Mouse (Mus musculus) gastrocnemius, postnatal 25 days (tissue): ENCODE measurements around the gene Cacnb1. TPM values are rescaled to one million over a fixed set of nuclear protein-coding genes. Genes with fewer than 3 reads are reported as not detected.

Source experiments
- DNase-seq: peaks from one replicate; pipeline ENCODE4 v3.0.0; 2022
- microRNA-seq, 2 experiments: library from miRNA; unstranded; fragments of <30 nt; microRNA quantifications; one replicate each; pipeline ENCODE4 v1.2.0; 2021; ENCODE audit warnings: borderline replicate concordance in 2 of 2
- total RNA-seq, 2 experiments: library from RNA; stranded (reverse); gene quantifications; 1 replicate in 1 of 2; 2 replicates in 1 of 2; pipeline ENCODE4 v1.2.3; 2021

Gene Cacnb1
- total RNA-seq, 2 experiments from 2014 or later = 212 to 259 TPM

DNA sequence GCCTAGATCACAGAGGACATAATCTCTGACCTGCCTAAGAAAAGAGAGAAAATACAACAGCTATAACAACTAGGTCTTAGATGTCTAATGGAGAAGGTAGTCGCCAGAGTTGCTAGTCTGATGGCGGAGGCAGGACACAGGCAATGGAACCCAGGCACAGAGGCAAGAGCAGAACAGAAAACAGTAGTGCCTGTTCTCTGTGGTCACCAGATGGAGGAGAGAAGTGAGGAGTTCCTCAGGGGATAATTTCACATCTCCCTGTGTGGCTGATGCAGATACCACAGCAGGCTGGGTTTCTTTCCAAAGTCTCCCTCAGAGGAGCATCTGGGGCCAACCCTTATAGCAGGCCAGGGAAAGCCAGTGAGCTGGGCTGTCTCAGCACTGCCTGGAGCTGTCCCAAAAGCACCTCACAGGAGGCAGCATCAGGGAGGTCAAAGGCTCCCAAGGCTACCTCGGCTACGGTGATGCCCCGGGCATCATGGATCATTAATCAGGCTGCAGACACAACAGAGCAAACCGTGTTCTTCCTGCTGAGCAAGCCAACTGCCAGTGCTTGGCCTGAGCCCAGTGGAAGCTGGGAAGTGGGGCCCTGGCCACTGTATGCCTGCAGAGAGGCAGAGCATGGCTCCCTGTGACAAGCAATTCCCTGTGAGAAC lies 65.8 kb downstream of the Cacnb1 start:
- no peak for DNase-seq

DNA sequence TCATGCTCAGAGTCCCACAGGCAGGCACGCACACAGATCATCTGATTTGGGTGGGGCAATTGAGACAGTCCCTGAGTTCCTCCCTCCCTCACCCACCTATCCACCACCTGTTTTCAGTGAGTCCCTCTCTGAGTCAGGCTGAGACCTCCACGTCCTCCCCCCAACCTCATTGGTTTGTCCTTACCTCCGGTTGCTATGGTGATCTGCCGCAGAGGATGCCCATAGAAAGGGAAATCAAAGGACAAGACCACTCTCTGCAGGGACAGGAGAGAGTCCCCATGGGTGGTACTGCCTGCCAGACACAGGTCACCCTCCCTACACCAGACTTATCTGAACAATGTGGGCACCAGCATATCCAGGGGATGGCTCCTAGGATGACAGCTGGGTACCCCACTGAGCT lies 66.9 kb downstream of the Cacnb1 start:
- DNase-seq = no peak

DNA sequence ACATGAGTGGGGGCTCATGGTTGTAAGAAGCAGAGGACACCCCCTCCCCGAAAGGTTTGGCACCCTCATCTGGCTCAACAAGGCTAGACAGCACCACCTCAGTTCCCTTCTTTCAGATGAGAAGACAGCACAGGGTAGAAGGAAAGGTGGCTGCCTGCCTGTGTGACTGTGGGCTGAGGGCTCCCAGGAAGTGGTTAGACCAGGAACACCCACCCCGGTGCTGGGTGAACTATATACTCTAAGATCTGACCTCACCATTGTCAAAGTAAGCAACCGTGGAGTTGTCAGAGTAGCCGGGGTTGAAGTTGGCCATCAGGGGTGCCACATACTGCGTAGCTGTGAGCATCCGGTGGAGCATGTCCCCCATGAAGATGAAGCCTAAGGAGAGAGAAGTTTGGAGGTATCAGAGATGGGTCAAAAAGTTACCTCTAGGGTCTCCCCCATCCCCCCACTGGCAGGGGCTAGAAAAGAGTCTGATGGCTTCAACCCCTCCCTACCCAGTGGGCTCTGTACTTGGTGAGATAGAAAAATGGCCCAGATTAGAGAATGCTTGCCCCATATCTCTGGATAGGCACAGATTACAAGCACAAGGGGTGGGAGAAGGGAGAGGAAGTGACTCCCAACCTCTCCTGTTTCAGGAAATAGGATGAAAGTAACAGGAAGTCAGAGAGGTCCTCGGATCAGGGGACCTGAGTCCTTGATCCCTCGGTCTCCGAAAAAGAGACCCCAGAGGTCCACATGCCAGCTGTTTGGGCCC lies 67.5 kb downstream of the Cacnb1 start:
- no peak for DNase-seq

DNA sequence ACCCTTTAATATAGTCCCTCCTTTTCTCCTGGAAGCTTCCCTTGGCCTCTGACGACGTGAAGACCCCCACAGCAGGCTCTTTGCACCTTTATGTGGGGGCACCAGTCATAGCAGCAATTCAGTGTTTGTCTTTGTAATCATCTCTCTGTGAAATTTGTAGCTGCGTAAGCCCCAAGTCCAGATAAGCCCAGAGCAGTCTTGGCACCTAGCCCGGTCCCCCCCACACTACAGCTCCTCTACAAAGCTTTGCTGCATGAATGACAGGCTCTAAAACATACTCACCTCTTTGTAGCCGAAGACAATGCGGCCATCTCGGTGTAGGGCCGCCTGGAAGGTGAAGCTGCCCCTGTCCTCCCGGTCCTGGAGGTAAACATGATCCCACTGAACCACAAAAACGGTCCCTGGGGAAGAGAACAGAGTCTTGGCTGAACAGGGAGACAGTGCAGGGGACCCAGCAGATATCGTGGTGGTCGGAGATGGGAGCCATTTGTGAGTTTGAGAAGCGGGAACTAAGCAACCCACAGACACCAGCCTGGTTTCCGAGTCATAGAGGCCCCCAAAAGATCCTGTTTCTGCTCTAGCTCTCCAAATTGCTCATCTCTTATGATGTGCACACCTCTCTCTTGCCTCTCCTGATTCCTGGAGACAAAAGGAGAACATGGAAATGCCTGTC lies 68.2 kb downstream of the Cacnb1 start:
- no peak for DNase-seq

- DNase-seq = no peak
Measured at GRCm38 (mm10) chr11:97953939-97954275, 68.9 kb downstream of the Cacnb1 start.

DNA sequence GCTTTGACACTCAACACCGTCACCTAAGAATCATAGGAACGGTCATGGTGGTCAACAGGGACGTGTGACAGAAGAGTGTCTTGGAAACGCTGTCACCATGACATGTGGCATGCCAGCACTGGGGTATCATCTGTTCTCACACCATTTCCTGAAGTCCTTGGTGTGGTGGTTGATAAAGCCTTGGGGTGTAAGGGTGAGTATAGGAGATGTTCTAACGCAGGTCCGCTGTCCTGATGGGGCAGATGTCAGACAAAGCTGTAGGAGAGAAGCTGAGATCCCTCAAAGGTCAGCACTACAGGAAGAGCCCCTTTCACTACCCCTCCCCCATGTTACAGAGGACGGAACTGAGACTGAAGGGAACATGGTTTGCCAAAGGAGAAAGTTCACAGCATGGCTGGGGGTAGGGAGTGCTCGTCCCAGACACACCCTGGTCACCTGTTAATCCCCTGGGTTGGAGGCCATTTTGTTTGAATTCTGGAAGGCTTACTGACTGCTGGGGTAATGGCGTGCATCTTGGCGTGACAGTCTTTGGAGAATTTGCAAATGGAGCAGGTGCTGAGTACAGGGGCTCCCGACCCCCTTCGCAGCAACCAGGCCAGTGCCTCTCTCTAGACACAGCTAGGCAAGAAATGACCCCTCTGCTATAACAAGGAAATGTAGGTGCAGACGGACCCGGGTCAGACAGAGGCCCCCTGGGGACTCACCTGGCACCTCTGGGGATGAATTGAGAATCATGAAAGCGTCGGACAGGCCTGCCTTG lies 69.5 kb downstream of the Cacnb1 start:
- no peak for DNase-seq

DNA sequence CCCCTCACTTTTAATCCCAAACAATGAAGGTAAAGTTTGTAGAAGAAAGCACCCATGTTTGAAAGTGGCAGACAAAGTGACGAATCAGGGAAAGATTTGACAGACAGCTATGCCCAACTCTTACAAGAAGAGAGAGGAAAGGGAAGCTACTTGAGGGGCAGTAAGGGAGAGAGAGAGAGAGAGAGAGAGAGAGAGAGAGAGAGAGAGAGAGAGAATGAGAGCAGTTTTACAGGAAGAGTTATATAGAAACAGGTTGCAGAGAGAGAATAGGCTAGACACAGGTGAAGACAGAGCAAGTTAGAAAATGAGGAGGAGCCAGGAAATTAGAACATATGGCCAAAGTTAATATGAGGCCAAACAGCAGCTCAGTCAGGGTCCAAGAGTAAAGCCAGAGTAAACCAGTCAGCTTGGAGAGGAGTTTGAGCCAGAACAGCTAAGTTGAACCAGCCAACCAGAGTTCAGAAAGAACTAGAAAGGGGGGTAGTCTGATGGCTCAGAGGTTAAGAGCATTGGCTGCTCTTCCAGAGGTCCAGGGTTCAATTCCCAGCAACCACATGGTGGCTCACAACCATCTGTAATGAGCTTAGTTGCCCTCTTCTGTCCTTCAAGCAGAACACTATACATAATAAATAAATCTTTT lies 70.3 kb downstream of the Cacnb1 start:
- DNase-seq = no peak

Small RNA genes within 50 kb of the gene (microRNA-seq; reads per million reads assigned to microRNA genes)
- gene Gm27597 = 0 reads per million in 2 experiments

Other genes with a start within 250 kb of the Cacnb1 start
- gene 1700001P01Rik, start 247.1 kb downstream of the Cacnb1 start, total RNA-seq = not detected
- 100 to 1,000 TPM; 379 to 436 TPM for gene Rpl23, start 240.6 kb downstream of the Cacnb1 start, total RNA-seq
- 10 to 100 TPM; 18.3 to 21.9 TPM for gene Lasp1, start 224.0 kb downstream of the Cacnb1 start, total RNA-seq
- gene B230217C12Rik, start 182.3 kb downstream of the Cacnb1 start, total RNA-seq = under 1 TPM; 0.48 to 0.67 TPM
- under 1 TPM; 0.11 to 0.15 TPM for gene Fbxo47, start 138.9 kb downstream of the Cacnb1 start, total RNA-seq
- 1 to 10 TPM; 3.1 TPM for gene Plxdc1, start 36.6 kb downstream of the Cacnb1 start, total RNA-seq
- gene Arl5c, start 26.9 kb downstream of the Cacnb1 start, total RNA-seq = under 1 TPM in 1 of 2 experiments, not detected in 1; 0.27 TPM
- gene Rpl19, start 3.7 kb upstream of the Cacnb1 start, total RNA-seq = 100 to 1,000 TPM; 421 to 453 TPM
- under 1 TPM in 1 of 2 experiments, not detected in 1; 0.13 TPM for gene Stac2, start 30.4 kb upstream of the Cacnb1 start, total RNA-seq
- gene Fbxl20, start 127.4 kb upstream of the Cacnb1 start, total RNA-seq = 10 to 100 TPM; 10.3 to 11.1 TPM
- 10 to 100 TPM; 21.2 to 23.1 TPM for gene Med1, start 170.3 kb upstream of the Cacnb1 start, total RNA-seq
- gene Cdk12, start 180.0 kb upstream of the Cacnb1 start, total RNA-seq = 10 to 100 TPM; 13.0 to 14.0 TPM